Mouse (Mus musculus) liver, postnatal 0 days (tissue): ENCODE results near the gene March6. TPM values are rescaled to one million over a fixed set of nuclear protein-coding genes. Genes with fewer than 3 reads are reported as not detected.

Experiments
- ATAC-seq: fragments of 200-750 bp; cut with Nextera tagmentation; 2 replicates; pipeline ENCODE4 v1.8.0; 2017; ENCODE audit warnings: mild to moderate bottlenecking, moderate library complexity
- DNase-seq: peaks from one replicate; pipeline ENCODE4 v3.0.0-alpha.2; 2016
- H3K27ac ChIP-seq: fragments of 300-500 bp; sonication (generic); 2 replicates; pipeline ENCODE4 v1.5.1; 2014; ENCODE audit warnings: antibody characterized with exemption, moderate library complexity, mild to moderate bottlenecking, low read depth
- H3K27me3 ChIP-seq: fragments of 300-500 bp; sonication (generic); 2 replicates; pipeline ENCODE4 v1.6.1; 2014; ENCODE audit warnings: low read length, control low read depth, mixed read lengths; ENCODE audit not compliant: insufficient read depth
- H3K36me3 ChIP-seq: fragments of 300-500 bp; sonication (generic); replicated peaks from 2 replicates; pipeline ENCODE4 v1.6.1; 2014; ENCODE audit warnings: mild to moderate bottlenecking, control low read depth, low read length, moderate library complexity, mixed read lengths; ENCODE audit not compliant: insufficient read depth
- H3K4me1 ChIP-seq: fragments of 300-500 bp; sonication (generic); 2 replicates; pipeline ENCODE4 v1.6.1; 2014; ENCODE audit warnings: antibody characterized with exemption, mild to moderate bottlenecking, control low read depth; ENCODE audit not compliant: insufficient read depth
- H3K4me2 ChIP-seq: fragments of 300-500 bp; sonication (generic); 2 replicates; pipeline ENCODE4 v1.6.1; 2014; ENCODE audit warnings: low read depth, mild to moderate bottlenecking, low read length, moderate library complexity, mixed read lengths
- H3K4me3 ChIP-seq: fragments of 300-500 bp; sonication (generic); 2 replicates; pipeline ENCODE4 v1.5.1; 2014; ENCODE audit warnings: low read depth, low read length
- H3K9ac ChIP-seq: fragments of 300-500 bp; sonication (generic); replicated peaks from 2 replicates; pipeline ENCODE4 v1.6.1; 2014; ENCODE audit warnings: mild to moderate bottlenecking, moderate library complexity
- H3K9me3 ChIP-seq: fragments of 300-500 bp; sonication (generic); 2 replicates; pipeline ENCODE4 v1.6.1; 2016; ENCODE audit warnings: mild to moderate bottlenecking, control low read depth, low read length, mixed read lengths
- CTCF ChIP-seq: sonication (generic); IDR thresholded peaks from 2 replicates; pipeline ENCODE4 v1.5.1; 2016; ENCODE audit warnings: antibody characterized with exemption, low read depth
- EP300 ChIP-seq: IDR thresholded peaks from 2 replicates; pipeline ENCODE4 v1.6.1; 2016; ENCODE audit warnings: antibody characterized with exemption, low read depth, mild to moderate bottlenecking
- WGBS: fragments of 180-500 bp; shearing (Covaris S2); extraction: QIAGEN DNeasy Blood & Tissue Kit; methylation state at CpG from one replicate; pipeline ENCODE4 v1.1.7; 2014; ENCODE audit not compliant: insufficient replicate concordance; 5-methylcytosine and 5-hydroxymethylcytosine counted together
- polyA plus RNA-seq: library from polyadenylated mRNA; unstranded; fragments of >200 nt; fragmentation: Nextera tagmentation; extraction: Ambion mirVana; gene quantifications from 2 replicates; pipeline ENCODE4 v1.2.1, GENCODE M21; 2015

March6 gene
- polyA plus RNA-seq, 1 experiment from 2014 or later = 17.3 TPM

DNA sequence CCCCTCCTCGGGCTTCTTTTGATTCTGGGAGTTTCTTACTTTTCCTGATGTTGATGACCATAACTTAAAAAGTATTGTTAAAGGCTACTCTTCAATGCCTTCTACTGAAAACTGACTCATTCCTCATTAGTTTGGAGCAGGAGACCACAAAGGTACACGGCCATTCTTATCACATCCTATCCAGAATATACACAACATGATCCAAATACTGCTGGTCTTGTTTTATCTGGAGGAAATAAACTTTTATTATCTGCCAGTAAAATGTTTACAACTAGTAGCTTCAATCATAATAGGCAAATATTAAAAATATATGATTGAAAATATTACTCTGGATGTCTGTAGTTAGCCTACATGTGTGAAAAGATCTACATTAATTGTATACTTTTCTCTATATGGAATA lies 12.5 kb downstream of the March6 start:
- no peak for TF ChIP-seq CTCF
- TF ChIP-seq EP300 = no peak
- no peaks in the 10 kb centered on the region for H3K27me3 ChIP-seq
- no peaks in the 10 kb centered on the region for H3K9me3 ChIP-seq
- peaks cover 22% of the 10 kb centered on the region for H3K4me1 ChIP-seq
- 64% methylated on average over 2 of the region's 2 CpGs for WGBS
- DNase-seq (no peak), ATAC-seq (no peak)
- no peak overlapping the region for H3K27ac ChIP-seq
- H3K9ac ChIP-seq = no peak overlapping the region
- H3K4me3 ChIP-seq = no peak overlapping the region
- H3K4me2 ChIP-seq = no peak overlapping the region
- no peaks in the 10 kb centered on the region for H3K36me3 ChIP-seq

DNA sequence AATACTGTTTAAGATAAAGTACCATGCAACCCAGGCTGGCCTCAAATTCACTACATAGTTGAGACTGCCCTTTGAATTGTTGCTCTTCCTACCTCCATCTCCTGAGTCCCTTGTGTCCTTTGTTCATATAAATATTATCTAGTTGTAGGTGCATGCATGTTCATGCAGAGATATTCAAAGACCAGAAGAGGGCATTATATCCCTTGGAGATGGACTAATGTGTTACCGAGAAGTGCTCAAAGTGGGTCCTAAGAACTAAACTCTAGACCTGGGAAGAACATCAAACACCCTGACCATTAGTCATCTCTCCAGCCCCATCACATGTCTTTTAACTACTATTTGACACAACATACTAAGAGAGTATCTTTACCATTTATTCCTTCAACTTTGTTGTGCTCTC lies 13.7 kb downstream of the March6 start:
- TF ChIP-seq EP300 = no peak
- peak; percentile 50 for TF ChIP-seq CTCF
- H3K4me1 ChIP-seq = peaks cover 11% of the 10 kb centered on the region
- H3K27ac ChIP-seq = no peak overlapping the region
- H3K9ac ChIP-seq = no peak overlapping the region
- no peak for DNase-seq
- H3K9me3 ChIP-seq = no peaks in the 10 kb centered on the region
- 80% methylated on average over 1 of the region's 1 CpGs for WGBS
- ATAC-seq = no peak
- H3K4me2 ChIP-seq = no peak overlapping the region
- no peak overlapping the region for H3K4me3 ChIP-seq
- no peaks in the 10 kb centered on the region for H3K36me3 ChIP-seq
- H3K27me3 ChIP-seq = no peaks in the 10 kb centered on the region

DNA sequence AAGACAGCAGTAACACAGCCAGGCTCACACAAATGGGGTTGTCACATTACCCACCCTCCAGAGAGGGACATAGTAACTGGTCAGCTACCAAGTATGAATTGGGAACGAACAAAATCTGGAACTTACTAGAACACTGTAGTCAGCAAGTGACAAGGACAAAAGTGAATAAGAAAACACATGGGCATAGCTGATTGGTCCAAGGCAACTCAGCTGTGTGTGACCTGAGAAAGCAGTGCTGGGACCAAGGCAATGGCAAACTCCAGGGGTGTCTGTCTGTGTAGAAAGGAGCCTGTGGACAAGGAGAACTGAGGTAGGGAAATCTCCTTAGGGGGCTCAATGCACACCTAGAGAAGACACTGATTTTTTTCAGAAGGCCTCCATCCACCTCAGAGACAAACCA lies 19.1 kb downstream of the March6 start:
- H3K27me3 ChIP-seq = no peaks in the 10 kb centered on the region
- H3K4me2 ChIP-seq = no peak overlapping the region
- DNase-seq (no peak), ATAC-seq (peak; percentile 15; the same call in 1 of the 2 replicates)
- H3K27ac ChIP-seq = no peak overlapping the region
- H3K4me3 ChIP-seq = no peak overlapping the region
- no peaks in the 10 kb centered on the region for H3K36me3 ChIP-seq
- 65% methylated on average over 1 of the region's 1 CpGs for WGBS
- H3K4me1 ChIP-seq = peaks cover 24% of the 10 kb centered on the region
- H3K9ac ChIP-seq = no peak overlapping the region
- H3K9me3 ChIP-seq = no peaks in the 10 kb centered on the region
- TF ChIP-seq CTCF = no peak
- no peak; the same call in 1 of the 2 replicates for TF ChIP-seq EP300

DNA sequence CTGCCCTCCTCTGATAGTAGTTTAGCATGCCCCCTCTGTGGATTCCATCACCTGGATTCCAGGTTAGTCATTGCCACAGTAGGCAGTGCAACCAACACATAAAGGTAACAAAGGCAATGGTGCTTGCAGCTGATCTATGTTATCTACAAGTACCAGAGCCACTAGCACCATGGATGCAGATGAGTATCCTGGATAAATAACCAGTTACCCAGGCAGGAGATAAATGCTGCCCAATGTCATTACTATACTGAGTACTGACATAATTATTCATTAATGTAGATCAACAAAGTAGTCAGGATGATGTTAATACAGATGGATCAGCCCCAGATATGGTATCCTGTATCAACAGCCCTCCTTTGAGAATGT lies 19.5 kb downstream of the March6 start:
- no peaks in the 10 kb centered on the region for H3K36me3 ChIP-seq
- peaks cover 24% of the 10 kb centered on the region for H3K4me1 ChIP-seq
- H3K4me2 ChIP-seq = no peak overlapping the region
- no peak overlapping the region for H3K9ac ChIP-seq
- DNase-seq (no peak), ATAC-seq (peak; percentile 51; the same call in 1 of the 2 replicates)
- H3K27ac ChIP-seq = peak overlapping the region; percentile 30; the same call in 1 of the 2 replicates
- no peak overlapping the region for H3K4me3 ChIP-seq
- TF ChIP-seq CTCF (no peak), EP300 (peak; percentile 66)
- H3K27me3 ChIP-seq = no peaks in the 10 kb centered on the region
- no peaks in the 10 kb centered on the region for H3K9me3 ChIP-seq

DNA sequence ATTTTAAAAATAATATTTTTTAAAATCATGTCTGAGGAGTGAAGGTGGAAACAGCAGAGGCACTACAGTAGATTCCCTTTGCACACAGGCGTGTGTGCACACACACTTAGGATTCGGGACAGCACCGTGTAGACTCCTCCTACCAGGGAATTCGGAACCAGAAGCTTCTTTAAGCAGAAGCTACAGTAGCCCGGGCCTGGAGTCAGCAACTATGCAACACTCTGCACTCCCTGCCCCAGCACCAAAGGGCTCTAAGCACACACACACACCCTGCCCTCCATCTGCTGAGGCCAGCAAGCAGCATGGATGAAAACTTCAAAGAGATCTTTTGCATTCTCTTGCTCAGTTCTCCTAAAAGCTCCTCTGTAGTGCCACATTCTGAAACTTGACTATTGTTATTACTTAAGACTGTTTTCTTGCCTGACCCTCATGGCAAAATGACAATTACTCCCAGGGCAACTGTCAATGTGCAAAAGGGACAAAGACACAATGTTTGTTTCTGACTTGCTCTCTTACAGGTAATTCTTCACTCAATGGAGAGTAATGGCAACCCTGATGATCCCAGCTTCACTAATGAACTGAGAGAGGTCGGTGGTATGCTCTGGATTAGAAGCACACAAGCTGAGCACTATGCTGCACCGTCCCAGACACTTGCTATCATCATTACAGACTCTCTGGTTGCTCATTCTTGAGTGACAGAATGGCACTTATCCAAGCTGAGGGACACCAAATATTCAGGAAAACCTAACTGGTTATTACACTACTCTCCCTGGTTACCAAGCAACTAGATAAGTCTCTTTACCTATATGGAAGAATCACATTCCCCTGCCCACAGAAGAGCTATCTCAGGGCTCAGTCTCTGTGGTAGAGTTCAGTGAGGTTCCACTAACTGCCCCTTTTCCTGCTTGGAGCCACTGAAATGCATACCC lies 20.1 kb downstream of the March6 start:
- Histone ChIP-seq H3K4me1 (peaks cover 24% of the 10 kb centered on the region), H3K36me3 (peaks cover 3% of the 10 kb centered on the region; the same call in 1 of the 2 replicates), H3K4me2 (no peak overlapping the region), H3K9me3 (no peaks in the 10 kb centered on the region), H3K4me3 (no peak overlapping the region), H3K27ac (peak overlapping the region; percentile 34; the same call in 1 of the 2 replicates), H3K27me3 (no peaks in the 10 kb centered on the region), H3K9ac (no peak overlapping the region)
- 58% methylated on average over 7 of the region's 7 CpGs for WGBS
- DNase-seq = no peak
- peak; percentile 19; the same call in 1 of the 2 replicates for ATAC-seq
- TF ChIP-seq EP300 = no peak
- no peak for TF ChIP-seq CTCF

DNA sequence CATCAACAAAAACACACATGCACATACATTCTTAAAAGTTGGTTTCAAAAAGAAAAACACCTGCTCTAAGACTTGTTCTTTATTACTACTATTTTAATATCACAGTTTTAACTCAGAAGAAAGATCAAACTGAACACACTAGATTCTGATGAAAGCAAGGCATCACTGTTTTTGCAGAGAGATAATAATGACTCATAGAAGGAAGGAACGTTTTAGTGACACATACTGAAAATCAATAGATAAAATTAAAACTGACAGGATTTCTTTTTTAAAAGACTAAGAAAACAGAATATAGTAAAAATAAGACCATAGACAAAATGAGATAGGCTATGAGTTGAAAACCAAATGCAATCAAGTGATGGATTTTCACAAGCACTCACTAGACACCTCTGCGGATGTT lies 25.8 kb downstream of the March6 start:
- Histone ChIP-seq H3K9me3 (no peaks in the 10 kb centered on the region), H3K4me1 (no peaks in the 10 kb centered on the region), H3K4me3 (no peak overlapping the region), H3K27me3 (no peaks in the 10 kb centered on the region), H3K36me3 (peaks cover 30% of the 10 kb centered on the region), H3K4me2 (no peak overlapping the region), H3K9ac (no peak overlapping the region), H3K27ac (no peak overlapping the region)
- no peak for ATAC-seq
- WGBS = 63% methylated on average over 2 of the region's 2 CpGs
- TF ChIP-seq CTCF (no peak), EP300 (no peak)
- no peak for DNase-seq
